Mouse (Mus musculus): Measurements from ENCODE around the gene Uba5.

The Uba5 gene

DNA sequence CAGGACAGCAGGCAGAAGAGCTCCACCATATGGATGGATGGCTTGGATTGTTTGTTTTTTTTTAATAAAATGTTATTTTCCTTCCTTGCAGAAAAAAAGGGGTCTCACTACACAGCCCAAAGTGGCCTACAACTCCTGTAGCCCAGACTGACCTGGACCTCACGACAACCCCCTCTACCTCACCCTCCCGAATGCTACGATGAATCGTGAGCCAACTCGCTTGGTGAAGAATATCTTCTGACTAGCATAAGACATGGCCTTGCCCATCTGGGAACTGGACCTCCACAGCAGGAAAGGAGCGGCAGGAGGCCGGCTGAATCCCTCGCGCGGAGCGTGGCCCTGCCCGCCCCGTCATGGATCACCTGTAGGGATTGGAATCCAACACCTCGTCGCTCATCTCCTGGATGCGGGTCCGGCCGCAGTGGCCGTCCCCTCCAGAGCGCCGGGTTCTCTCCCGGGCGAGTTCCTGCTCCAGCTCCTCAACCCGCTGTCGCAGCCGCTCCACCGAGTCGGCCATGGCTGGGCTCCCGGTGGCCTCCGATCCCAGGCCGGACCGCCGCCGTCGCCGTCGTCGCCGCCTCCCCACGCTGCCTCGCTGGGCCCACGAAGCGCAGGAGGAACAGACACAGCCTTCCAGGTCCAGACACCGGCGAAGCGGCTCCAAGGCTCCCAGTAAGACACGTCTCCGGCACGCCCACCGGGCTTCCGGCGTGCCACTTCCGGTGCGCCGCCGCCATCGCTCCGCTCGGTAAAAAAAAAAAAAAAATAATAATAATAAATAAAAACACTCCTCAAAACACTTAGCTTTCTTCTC lies at the start of gene Uba5:
Gene Uba5 (minus strand): TSS at position 705 of the 814 bp plus-strand sequence.
- DNase-seq (ENCODE audit: low read depth, low spot score): no peak

DNA sequence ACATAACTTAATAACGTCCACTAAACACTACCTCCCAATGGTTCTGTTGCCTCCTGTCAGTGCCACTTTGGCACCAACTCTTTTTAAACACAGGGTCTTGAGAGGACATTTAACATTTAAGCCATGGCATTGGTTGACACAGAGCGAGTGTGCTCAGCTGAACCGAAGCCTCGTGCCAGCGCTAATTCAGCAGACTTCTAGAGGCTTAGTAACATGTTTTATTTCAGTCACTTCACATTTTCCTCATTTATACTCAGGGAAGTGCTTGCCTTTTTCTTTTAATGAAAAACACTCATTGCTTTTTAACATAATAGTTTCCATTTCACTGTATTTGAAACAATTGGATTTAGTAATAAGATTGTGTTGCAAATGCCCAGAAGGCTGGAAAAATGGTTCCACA lies 46.2 kb upstream of the Uba5 start:
- DNase-seq (ENCODE audit: low read depth, low spot score): no peak

DNA sequence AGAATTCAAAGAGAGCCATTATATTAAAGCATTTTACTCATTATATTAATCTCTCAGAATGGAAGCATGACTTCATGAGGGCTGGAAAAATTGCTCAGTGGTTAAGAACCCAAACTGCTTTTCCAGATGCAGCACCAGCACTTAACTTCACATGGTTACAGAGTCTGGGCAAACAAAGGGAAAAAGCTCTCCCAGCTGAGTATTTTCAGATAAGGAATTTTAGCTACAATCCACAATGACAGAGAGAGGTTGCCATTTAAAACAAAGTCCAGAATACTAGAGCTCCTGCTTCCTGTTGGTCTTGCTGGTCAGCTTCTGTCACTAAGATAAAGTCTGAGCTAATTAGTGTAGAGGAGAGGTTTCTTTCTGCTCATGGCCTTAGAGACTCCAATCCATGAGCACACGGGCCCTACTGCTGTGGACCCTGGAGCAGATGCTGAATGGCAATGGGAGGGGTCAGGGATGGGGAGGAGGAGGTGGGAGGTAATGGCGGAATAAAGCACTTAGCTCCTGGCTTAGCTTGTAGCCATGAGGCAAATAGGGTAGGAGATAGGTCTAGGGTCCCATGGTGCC lies 45.7 kb upstream of the Uba5 start:
- DNase-seq (ENCODE audit: low read depth, low spot score): no peak

DNA sequence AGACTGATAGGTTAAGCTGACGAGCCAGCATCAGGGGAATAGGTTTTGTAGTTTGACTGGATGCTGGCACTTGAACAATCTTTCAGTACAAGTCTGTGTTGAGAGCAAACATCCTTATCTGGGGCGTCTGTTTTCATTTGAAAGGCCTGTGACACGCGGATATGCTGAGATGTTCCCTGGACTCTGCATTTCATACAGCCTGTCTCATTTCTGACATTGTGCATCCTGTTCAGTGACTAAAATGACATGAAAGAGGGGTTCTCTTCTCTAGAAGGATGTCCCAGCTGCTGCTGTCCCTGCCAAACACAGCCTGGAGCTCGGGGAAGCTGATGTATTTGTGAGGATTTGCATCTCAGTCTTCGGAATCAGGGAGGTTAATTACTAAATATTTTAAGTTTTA lies 44.5 kb upstream of the Uba5 start:
- DNase-seq (ENCODE audit: low read depth, low spot score): no peak

DNA sequence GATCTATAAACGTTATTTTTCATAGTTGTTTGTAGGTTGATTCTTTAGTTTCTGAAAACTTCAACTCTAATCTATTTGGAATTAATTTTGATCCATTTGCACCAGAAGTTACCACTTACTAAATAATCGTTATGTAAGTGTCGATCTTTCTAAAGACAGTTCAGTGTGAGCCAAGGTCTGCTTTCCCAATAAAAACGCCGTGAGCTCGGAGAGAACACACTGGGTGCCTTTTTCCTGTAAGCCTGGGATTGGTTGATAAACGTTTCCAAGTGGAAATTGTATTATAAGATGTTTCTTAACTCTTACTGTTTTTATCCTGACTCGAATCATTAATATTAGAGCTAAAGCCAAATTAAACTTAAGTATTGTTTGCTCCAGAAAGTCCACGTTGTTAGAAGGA lies 44.0 kb upstream of the Uba5 start:
- no peak for DNase-seq (ENCODE audit: low read depth, low spot score)

DNA sequence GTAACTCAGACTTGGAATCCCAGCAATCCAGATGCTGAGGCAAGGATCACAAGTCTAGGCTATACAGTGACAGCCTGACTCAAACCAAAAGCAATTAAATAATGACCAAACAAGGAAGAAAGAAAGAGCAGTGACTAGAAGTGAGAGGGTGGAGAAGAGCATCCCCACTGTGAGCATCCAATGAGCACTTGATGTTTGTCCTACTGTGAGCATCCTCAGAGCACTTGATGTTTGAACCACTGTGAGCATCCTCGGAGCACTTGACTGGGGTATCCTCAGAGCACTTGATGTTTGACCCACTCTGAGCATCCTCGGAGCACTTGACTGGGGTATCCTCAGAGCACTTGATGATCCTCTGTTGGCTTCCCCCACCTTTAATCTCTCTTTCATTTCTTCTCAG lies 42.1 kb upstream of the Uba5 start:
- no peak for DNase-seq (ENCODE audit: low read depth, low spot score)

DNA sequence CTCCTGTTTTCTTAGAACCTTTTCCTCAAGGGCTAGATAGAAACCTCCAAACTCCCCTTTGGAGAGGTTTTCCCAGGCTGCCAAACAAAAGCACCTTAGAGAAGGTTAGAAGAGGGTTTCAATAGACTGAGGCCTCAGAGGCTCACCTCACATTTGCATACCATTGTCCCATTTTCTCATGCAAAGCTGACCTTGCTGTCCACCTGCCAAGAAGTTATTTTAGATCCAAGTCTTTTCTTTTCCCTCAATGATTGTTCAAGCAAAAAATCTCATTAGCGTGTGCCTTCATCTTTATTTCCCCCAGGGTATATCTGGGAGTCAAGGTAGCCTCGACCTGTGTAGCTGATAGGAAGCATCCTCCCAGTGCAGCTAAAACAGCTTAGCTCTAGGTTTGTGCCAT lies 40.0 kb upstream of the Uba5 start:
- DNase-seq (ENCODE audit: low read depth, low spot score): no peak

DNA sequence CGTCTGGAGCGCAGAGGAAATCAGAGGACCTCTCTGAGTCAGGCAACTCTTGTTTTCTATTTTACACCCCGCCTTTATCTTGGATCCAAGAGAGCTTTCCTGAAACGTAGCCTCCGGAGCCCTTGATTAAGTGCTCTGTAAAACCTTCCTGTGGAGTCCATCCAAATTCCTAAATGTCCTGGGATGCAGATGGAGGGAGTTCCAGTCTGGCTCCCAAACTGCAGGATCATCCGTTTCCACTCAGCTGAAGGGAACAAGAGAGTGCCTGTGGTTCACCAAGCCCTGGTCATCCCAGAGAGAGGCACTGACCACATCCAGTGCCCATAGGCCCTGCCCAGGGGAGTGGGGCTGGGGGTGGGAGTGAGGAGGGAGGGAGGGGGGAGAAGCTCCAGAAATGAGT lies 39.4 kb upstream of the Uba5 start:
- no peak for DNase-seq (ENCODE audit: low read depth, low spot score)

DNA sequence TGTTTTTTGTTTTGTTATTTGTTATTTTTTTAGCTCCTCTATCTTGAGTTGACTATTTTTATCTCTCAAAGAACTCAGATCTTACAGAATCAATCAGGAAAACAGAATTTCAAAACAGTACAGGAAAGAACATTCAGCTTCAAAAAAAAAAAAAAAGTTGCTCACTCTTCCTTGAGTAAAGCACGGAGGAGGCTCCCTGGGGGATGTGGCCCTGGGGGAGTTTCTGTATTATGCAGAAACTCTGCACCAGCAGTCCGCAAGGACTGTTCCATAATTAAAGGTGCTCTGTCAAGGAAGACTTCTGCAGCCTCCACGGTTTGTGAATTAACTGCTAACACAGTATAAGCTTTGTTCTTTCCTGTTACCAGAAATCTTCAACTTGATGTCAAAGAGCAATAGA lies 38.5 kb upstream of the Uba5 start:
- no peak for DNase-seq (ENCODE audit: low read depth, low spot score)

DNA sequence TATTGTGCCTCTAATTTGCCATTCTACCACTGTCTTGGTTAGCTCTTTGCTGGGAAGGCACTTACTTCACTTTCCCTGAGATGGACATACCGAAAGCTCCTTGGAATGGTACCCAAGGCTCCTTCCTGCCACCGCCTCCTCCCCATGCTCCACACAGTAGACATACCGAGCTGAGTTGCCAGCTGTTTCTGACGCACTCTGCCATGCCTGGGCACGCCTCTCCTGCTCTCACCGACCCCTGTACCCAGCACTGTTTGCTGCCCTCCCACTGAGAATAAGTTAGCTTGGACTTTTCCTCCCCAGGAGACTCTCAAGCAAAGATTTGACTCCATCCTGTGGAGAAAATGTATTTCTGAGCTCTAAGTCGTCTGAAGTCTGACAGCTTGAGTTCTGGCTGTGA lies 37.9 kb upstream of the Uba5 start:
- DNase-seq (ENCODE audit: low read depth, low spot score): no peak

DNA sequence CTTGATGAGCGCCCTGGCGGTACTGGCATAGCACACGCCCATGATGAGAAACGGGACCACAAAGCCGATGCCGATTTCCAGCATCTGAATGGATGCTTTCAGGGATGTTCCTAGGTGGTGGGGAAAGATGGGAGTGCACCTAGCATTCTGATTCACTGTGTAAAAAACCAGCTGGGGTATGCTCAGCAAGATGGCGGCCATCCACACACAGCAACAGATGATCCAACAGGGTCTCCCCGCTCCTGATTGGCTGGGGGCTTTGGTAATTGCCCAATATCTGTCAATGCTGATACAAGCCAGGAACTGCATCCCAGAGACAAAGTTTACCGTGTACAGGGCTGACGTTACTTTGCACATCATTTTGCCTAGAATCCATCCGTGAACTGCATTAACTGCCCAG lies 36.1 kb upstream of the Uba5 start:
- no peak for DNase-seq (ENCODE audit: low read depth, low spot score)

DNA sequence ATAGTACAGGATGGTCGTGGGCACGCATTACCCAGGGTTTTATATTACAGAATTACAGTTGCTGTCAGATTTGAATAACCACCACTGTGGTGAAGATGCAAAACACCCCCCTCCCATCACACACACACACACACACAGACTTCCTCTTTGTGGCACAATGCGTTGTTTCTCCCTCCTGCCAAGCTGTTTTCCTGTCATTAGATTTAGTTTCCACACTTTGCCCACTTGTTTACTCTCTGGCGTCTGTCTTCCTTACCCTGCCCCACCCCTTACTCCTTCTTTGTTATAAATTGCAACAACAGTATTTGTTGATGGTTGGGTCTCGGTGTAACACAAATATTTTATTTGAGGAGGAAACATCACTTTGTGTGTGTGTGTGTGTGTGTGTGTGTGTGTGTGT lies 35.3 kb upstream of the Uba5 start:
- no peak for DNase-seq (ENCODE audit: low read depth, low spot score)

DNA sequence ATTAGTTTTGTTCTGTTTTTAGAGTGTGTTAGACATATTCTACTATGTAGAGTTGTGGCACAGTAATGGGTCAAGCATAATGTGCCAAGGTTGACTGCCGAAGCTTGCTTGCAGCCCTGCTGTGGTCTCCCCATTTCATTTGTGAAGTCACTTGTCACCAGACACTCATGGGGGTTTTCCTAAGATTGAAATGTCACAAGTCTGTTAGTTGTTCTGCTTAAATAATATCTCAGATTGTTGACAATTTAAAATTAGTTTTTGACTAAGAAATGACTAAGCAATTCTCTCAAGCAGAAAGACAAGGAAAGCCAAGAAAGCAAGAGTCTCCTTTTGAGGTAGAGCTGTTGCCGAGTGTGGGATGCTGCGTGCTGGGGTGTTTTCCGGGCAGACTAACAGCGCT lies 30.0 kb upstream of the Uba5 start:
- DNase-seq (ENCODE audit: low read depth, low spot score): no peak

DNA sequence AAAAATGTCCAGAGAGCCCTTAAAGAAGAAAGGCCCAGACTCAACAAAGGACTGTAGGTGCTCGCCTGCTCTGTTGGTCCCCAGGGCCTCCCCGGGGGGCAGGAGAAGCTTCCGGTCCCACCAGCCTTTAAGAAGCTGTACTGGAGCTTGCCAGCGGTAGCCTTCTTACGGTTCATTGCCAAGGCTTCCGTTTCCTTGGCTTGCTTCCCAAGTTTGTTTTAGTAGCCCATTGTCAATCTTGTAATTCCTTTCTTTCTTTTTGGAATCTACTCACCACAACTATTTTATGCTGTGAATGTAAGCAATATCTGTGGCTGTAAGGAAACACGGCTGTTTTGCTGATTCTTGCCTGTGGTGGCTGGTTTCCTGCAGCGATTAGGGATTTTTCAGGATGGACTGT lies 25.6 kb upstream of the Uba5 start:
- no peak for DNase-seq (ENCODE audit: low read depth, low spot score)

DNA sequence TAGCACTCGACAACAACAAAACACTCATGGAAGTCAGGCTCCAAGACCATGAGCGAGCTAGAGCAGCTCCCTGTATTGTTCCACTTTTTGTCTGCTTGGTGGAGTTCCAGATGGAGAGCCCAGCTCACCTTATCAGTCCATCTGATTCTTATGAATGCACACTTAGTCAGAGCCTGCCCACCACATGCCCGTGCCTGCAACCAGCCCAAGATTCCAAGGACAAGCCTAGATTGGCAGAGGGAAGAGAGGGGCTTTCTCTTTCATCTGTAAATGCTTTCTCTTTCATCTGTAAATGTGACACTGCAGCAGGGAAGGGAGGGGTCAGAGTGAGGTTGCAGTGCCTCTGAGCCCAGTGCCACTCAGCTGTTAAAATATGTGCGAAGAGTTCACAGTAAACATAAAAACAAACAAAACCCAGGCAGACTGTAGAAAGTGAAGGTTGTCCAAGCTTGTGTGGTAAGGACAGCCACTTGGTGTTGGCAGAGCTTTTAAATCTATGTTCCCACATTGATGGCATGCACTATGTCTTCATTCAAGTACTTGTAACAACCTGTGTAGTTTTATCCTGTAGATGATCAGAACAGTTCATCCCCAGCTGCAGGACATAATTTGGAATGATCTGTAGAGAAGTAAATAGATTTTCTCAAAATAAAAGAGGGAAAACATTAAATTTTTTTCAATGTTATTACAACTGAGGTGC lies 22.9 kb upstream of the Uba5 start:
- DNase-seq (ENCODE audit: low read depth, low spot score): no peak

DNA sequence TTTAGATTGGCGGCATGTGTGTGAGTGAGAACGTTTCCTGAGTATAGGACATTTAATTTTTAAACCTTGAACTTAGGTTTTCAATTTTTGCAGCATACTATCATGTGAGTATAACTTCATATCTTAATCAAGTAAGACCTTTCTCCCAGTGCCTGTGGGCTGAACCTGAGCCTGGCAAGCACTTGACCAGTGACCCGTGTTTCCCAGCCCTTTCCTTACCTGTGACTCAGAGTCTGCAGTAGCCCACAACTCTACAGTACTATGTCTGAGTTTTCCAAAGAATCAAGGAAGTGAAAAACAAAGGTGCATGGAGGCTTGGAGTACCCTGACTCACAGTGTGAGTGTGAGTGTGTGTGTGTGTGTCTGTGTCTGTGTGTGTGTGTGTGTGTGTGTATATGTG lies 17.1 kb upstream of the Uba5 start:
- DNase-seq (ENCODE audit: low read depth, low spot score): no peak

DNA sequence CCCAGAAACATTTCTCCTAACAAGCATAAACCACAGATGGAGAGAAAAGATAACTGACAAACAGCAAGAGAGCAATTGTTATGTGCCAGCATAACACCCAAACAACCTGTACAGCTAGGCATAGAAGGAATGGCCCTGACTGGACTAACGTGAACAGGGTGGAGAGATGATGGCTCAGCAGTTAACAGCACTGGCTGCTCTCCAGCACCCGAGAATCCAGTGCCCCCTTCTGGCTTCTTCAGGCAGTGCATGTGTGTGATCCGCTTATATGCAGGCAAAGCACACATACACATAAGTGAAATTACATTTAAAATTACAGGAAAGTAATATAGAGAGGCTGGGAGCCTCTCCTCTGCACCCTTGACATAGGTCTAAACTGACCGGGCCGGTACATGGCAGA lies 16.4 kb upstream of the Uba5 start:
- DNase-seq (ENCODE audit: low read depth, low spot score): no peak

DNA sequence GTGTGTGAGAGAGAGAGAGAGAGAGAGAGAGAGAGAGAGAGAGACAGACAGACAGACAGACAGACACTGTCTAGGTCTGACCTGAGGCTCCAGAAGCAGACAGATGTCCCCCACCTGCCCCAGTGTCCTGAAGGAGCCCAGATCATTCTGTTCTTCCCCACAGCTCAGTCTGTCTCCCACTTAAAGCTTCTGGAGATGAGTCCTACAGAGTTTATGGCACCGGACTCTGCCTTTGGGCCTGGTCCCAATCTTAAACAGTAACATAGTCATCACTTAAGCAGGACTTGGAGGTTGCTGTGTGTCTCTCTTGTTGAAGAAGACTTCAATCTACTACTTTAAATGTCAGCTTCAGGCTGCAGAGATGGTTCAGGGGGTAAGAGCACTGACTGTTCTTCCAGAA lies 15.8 kb upstream of the Uba5 start:
- no peak for DNase-seq (ENCODE audit: low read depth, low spot score)

DNA sequence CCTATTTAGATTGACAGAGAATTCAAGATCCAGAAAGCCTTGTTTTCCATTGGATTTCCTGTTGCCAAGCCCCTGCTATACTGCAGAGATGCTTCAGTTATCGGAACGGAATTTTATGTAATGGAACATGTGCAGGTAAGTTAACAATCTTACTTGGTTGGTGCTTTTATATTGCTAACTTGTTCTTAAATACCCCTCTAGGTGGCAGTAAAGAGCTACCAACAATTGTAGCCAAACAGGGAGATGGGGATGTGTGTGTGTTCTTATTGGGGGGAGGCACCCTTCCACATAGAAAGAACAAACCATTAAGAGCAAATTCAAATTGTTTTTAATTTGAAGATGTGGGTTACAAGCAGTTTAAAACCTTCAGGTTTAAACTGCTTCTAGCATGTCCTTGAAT lies 12.9 kb upstream of the Uba5 start:
- DNase-seq (ENCODE audit: low read depth, low spot score): peak; percentile 9

DNA sequence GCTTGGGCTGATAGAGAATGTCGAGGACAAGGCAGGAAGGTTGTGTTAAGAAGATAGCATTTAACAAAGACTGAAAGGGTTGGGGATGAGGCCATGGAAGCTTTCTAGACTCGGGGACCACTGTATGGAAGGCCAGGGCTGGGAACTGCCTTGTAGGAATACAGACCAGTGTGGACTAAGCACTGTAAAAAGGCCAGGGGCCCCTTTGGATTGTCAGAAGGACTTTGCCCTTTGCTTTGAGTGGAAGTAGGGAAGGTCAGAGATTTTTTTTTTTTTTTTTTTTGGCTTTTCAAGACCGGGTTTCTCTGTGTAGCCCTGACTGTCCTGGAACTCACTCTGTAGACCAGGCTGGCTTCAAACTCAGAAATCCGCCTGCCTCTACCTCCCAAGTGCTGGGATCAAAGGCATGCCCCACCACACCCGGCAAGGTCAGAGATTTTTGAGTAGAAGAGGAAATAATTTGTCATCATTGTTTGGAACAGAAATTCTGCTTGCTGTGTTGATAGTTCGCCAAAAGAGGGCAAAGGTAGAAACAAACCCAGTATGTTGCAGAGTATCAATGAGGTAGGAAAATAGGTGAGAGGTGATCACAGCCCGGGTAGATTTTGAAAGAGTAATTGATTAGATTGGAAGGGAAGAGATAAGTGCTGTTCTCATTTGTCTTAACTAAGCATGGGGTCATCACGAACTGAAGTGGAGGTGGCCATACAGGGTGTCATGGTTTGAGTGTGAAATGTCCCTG lies 8.1 kb upstream of the Uba5 start:
- DNase-seq (ENCODE audit: low read depth, low spot score): no peak

DNA sequence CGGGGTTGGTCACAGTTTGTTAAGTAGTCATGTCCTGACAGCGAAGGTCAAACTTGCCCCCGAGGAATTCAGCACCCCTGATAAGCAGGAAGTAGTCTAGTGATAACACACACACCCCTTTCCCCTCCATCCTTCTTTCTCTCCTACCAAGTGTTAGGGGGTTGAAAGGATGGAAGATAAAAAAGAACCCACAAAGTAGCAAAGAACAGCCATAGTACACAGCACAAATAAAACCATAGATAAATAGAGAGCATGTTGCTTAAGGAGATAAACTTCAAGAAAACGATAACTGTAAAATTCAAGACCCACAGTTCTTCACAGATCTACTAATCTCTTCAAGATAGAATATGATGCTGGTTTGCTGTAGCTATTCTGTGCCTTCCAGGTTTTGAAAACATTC lies 7.3 kb upstream of the Uba5 start:
- no peak for DNase-seq (ENCODE audit: low read depth, low spot score)

DNA sequence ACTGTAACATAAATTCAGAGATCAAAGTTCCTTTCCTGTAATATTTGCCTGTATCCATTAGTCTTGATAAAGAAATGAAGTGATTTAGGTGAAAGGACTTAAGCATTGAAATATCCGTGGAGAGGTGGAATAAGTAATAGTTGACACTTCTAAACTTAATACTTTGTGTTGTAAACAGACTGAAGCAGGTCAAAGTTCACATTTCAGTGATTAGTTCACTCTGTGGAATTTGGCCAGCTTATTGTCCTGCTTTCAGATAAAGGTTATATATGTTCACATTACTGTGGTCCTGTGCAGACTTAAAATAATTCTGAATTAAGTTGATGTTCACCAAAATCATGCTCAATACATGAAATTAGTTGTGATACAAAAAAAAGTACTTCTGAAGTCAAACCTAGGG lies 1.6 kb upstream of the Uba5 start:
- no peak for DNase-seq (ENCODE audit: low read depth, low spot score)

Data from retina, adult 2 months (tissue).